Mouse (Mus musculus) heart, postnatal 25 days (tissue): Measurements from ENCODE around the gene Vmn1r51. TPM values are rescaled to one million over a fixed set of nuclear protein-coding genes. Genes with fewer than 3 reads are reported as not detected.
"Not testable (repeated sequence)": the region's sequence is repeated elsewhere in the genome, so short reads cannot be mapped to it uniquely, and the experiment has no call there.

ENCODE experiments used
- DNase-seq: peaks from one replicate; pipeline ENCODE4 v3.0.0; 2022; ENCODE audit warnings: low spot score
- intact Hi-C: fragments of 180-260 bp; cut with DNase I; formaldehyde crosslinking; loops from one replicate; pipeline ENCODE4 v1.15.1; 2025
- total RNA-seq, 2 experiments: library from RNA; stranded (reverse); gene quantifications; 2 replicates each; pipeline ENCODE4 v1.2.3; 2021

The Vmn1r51 gene
- total RNA-seq: not detected

- DNase-seq, intact Hi-C loops: not testable (repeated sequence)
These were observed at the start of gene Vmn1r51 for GRCm38 (mm10) chr6:90122296-90122695. Gene Vmn1r51 (plus strand): TSS chr6:90122596.

GRCm38 (mm10) chr6:90078406-90078805 lies 44.0 kb upstream of the Vmn1r51 start, which contains the start of gene Vmn1r49:
Gene Vmn1r49 (minus strand): TSS chr6:90078506.
- intact Hi-C loops: no loop called here
- no peak for DNase-seq

- intact Hi-C loops: no loop called here
- no peak for DNase-seq
These were observed 21.8 kb upstream of the Vmn1r51 start for GRCm38 (mm10) chr6:90100566-90100965.

- no peak for DNase-seq
- intact Hi-C loops: no loop called here
These were observed 21.3 kb upstream of the Vmn1r51 start, which contains the start of gene Vmn1r50 for GRCm38 (mm10) chr6:90101130-90101529. Gene Vmn1r50 (plus strand): TSS chr6:90101430.

GRCm38 (mm10) chr6:90160139-90160538 lies 37.7 kb downstream of the Vmn1r51 start:
- DNase-seq: no peak

GRCm38 (mm10) chr6:90174508-90174907 lies 52.1 kb downstream of the Vmn1r51 start, which contains the start of gene Vmn1r52:
Gene Vmn1r52 (plus strand): TSS chr6:90174808.
- DNase-seq: no peak
- intact Hi-C loops: no loop called here

More at GRCm38 (mm10) chr6:90160139-90160538, 37.7 kb downstream of the Vmn1r51 start:
- intact Hi-C loops: no loop called here

Other genes starting within 250 kb of the Vmn1r51 start
- under 1 TPM in 1 of 2 experiments, not detected in 1; 0.08 TPM for gene Vmn1r42, start 246.2 kb upstream of the Vmn1r51 start, total RNA-seq
- not detected for gene Vmn1r43, start 246.2 kb upstream of the Vmn1r51 start, total RNA-seq
- not detected for gene Vmn1r44, start 238.9 kb upstream of the Vmn1r51 start, total RNA-seq
- not detected for gene Vmn1r45, start 182.0 kb upstream of the Vmn1r51 start, total RNA-seq
- gene Vmn1r46, start 153.3 kb upstream of the Vmn1r51 start, total RNA-seq: not detected
- not detected for gene Vmn1r47, start 106.4 kb upstream of the Vmn1r51 start, total RNA-seq
- not detected for gene Vmn1r48, start 85.8 kb upstream of the Vmn1r51 start, total RNA-seq
- not detected for gene Vmn1r49, start 44.1 kb upstream of the Vmn1r51 start, total RNA-seq
- not detected for gene Vmn1r50, start 21.2 kb upstream of the Vmn1r51 start, total RNA-seq
- gene Vmn1r52, start 52.2 kb downstream of the Vmn1r51 start, total RNA-seq: not detected
- gene V1ra8, start 80.2 kb downstream of the Vmn1r51 start, total RNA-seq: not detected
- gene Vmn1r53, start 101.8 kb downstream of the Vmn1r51 start, total RNA-seq: not detected
- not detected for gene Vmn1r54, start 123.7 kb downstream of the Vmn1r51 start, total RNA-seq
- not detected for gene BC048671, start 178.6 kb downstream of the Vmn1r51 start, total RNA-seq
- gene Chst13, start 202.6 kb downstream of the Vmn1r51 start, total RNA-seq: not detected
- gene Uroc1, start 210.7 kb downstream of the Vmn1r51 start, total RNA-seq: not detected
- gene Zxdc, start 246.9 kb downstream of the Vmn1r51 start, total RNA-seq: 10 to 100 TPM; 11.4 to 14.4 TPM